Mouse (Mus musculus): Measurements from ENCODE around the gene Gm14391.
"Not testable (repeated sequence)": the region's sequence is repeated elsewhere in the genome, so short reads cannot be mapped to it uniquely, and the experiment has no call there.

Gene Gm14391

DNA sequence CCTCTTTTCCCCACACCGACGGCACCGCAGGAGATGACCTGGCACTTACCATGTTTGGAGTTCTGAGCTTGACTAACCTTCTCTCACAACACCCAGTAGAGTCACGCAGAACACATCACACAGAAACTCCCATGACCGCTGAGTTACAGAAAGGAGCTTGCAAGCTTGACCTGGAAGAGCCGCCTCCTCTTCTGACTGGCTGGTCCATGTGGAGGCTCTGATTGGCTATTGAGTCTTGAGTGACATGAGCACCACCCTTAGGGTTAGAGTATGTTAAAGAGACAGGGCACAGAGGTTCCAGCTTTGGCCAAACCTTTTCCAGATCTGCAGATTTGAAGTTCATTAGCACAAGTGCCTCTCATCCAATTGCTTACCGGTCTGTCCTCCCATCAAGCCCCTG lies at the start of gene Gm14391:
Gene Gm14391, minus strand, starts transcription at position 186 of the 400 bp plus-strand sequence.
- DNase-seq = not testable (repeated sequence)

DNA sequence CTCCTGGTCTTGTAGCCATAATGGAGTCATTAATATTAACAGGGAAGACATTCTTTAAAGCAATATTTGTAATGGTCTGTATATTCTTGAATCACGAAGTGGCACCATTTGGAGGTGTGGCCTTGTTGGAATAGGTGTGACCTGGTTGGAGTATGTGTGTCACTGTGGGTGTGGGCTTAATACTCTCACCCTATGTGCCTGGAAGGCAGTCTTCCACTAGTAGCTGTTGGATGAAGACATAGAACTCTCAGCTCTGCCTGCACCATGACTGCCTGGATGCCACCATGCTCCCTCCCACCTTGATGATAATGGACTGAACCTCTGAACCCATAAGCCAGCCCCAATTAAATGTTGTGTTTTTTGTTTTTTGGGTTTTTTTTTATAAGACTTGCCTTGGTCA lies 27.7 kb downstream of the Gm14391 start:
- not testable (repeated sequence) for DNase-seq

DNA sequence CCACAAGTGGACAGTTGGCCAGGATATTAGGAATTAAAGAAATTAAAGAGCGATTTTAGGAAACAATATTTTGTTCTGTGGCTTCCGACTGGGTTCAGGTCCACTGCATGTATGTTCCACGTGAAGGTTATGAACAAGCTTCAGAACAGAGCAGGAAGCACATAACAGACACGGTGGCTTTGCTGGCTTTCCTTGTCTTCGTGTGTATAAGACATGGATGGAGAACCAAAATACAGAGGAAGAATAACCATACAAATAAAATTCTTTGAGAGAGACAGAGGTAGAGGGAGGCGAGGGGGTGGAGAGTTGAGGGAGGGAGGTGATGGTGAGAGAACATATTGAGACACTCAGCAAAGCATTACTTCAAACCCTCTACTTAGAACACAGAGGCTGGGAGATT lies 30.4 kb downstream of the Gm14391 start:
- no peak for DNase-seq

DNA sequence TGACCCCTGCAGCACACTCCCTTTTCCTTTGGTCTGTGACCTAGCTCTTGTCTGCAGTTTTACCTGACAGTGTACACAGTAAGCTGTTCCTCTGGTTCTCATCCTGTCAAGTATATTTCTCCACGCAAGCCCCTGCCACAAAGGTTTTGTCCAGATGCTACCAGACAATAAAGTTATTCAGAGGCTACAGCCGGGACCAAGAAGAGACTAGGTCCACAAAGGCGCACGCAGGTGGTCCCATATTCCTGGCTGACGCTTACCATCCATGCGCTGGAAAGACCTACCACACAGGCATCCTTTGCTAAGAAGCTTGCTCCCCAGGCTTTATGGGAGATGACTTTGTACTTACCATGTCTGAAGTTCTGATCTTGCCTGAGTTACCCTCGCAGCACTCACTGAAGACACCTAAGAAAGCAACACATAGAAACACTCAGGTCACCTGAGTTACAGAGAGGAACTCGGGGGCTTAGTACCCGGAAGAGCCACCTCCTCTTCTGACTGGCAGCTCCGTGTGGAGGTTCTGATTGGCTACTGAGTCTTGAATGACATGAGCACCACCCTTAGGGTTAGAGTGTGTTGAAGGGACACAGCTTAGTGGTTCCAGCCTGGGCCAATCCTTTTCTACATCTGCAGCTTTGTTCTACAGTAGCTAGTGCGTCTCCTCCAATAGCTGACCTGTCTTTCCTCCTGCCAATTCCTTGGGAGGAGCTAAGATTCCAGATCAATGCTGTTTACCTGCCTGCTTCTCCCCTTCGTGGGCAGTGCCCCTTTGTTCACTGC lies 31.1 kb downstream of the Gm14391 start, which contains the start of gene Gm14443:
Gene Gm14443, minus strand, starts transcription at position 471 of the 780 bp plus-strand sequence.
- DNase-seq = not testable (repeated sequence)

DNA sequence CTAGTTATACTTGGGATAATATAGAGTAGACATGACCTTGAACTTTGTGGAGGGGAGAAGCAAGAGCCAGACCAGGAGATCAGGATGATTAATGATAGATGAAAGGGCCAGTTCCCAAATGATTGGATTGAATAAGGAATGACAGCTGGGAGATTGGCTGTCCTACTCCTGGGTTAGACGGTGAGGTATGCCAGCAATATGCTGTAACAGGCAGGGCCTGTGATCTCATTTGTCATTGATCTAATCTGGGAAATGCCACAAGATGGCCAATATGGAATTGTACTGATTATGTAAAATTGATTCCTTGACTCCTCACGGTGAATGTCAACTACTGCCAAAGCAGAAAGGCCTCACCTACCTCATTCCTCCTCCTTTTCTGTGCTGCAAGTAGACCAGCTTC lies 32.7 kb downstream of the Gm14391 start:
- DNase-seq = not testable (repeated sequence)

DNA sequence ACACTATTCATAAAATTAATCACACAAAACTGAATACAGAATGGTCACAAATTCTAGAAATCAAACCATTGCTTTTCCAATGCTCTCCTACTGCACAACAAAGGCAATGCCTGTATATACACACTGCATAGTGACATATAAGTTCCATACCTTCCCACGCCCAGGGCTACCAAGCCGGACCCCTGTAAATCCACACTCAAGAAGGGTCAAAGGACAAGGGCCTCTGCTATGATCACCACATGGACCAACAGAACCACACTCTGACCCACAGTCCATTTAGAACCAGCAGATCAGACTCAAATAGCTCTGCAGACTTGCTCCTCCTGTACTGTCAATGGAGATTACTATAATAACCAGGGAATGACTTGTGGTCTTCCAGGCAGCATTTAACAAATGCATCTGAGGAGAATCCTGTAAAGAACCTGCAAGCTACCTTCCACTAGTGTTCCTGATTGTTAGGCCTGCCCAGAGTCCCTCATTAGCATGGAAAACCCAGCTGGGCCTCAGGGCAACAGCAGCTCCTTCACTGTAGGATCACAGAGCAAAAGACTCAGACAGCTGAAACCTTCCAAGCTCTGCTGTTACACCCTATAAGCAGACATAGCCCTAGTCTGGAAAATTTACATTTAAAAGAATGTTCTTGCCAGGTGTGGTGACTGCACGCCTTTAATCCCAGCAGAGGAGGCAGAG lies 33.7 kb downstream of the Gm14391 start:
- not testable (repeated sequence) for DNase-seq

DNA sequence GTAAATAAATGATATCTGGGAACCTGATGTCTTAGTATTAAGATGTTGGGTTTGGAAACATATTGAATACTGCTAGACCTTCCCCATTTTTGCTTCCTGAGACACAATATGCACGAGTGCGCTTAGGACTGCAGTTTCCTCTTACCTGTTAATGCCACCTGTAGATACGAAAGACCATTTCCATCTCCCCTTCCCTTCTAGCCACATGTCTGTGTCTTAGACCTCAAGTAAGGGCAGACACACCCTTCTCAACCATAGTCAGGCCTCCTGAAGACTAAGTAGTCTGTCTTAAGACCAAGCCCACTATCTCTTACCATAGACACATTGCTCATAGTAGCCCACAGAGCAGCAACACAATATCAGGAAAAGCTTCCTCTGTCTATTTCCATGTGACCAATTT lies 34.6 kb downstream of the Gm14391 start:
- no peak for DNase-seq

DNA sequence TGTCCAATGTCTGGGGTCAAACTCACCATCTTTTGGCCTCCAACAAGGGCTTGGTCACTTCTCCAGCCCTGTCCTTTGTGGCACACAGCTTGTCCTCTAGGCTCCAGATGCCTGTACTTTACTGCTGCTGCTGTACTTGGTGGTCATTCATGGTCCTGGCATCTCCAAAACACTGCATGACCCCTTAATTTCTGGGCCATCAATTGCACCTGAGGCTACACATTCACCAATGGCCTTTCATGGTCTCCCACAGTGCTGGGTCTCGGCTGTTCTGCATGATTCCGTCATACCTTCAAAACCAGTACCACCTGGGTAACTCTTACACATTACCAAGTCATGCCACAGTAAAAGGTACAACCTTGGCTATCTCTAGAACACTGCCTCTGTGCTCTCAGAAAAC lies 39.8 kb downstream of the Gm14391 start:
- DNase-seq = not testable (repeated sequence)

DNA sequence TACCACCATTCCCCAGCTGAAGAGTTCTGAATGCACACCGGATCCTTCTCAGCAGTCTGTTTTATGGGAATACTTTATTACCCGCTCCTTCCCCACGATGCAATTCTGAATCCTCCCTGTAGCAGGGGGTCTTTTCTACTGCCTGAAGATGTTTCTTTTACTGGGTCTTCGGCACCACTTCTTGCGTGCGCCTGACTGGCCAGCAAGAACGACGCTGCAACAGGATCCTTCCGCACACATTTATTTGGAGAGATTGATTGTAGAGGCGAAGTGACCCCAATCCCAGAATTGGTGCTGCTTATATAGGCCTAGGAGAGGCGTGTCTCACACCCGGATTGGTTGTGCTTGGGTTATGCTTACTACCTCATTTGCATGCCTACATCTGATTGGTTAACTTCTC lies 41.6 kb downstream of the Gm14391 start:
- not testable (repeated sequence) for DNase-seq

DNA sequence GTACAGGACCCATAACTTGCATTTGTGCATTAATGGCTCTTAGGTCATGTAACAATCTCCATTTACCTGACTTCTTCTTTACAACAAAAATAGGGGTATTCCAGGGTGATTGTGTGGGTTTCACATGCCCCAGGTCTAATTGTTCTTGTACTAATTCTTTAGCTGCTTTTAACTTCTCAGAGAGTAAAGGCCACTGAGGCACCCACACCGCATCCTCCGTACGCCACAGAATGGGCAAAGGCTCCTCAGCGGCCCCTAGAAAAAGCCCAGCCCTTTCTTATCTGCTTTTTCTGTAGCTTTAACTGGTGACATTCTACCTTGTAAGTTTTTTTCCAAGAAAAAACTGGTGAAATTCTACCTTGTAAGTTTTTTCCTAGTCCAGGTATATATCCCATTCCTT lies 45.3 kb downstream of the Gm14391 start:
- not testable (repeated sequence) for DNase-seq

DNA sequence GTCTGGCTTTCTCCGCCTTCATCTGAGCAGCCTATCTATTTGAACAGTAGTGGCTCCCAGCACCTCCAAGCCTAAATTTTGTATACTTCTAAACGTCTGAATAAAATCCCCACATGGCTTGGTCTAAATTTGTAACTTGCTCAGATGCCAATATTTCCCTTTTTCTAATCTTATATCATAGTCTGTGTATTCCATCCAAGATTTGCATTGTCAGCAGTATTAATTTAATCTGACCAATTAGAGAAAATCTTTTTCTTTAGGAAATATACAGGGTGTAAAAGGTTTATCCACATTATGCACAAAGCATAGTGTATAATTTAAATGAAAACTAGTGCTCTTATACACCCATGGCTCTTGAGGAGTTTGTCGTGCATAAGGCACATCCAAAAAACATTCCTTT lies 48.1 kb downstream of the Gm14391 start:
- DNase-seq = no peak

DNA sequence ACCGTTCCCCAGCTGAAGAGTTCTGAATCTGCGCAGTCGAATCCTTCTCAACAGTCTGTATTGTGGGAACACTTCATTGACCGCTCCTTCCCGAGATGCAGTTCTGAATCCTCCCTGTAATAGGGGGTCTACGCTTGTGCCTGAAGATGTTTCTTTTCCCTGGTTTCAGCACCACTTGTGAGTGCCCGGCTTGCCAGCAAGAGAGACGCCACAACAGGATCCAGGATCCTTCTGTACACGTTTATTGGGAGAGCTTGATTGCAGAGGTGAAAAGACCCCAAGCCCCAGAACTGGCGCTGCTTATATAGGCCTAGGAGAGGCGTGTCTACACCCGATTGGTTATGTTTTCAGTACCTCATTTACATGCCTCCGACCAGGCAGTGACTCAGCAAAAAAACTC lies 50.0 kb downstream of the Gm14391 start:
- no peak for DNase-seq

DNA sequence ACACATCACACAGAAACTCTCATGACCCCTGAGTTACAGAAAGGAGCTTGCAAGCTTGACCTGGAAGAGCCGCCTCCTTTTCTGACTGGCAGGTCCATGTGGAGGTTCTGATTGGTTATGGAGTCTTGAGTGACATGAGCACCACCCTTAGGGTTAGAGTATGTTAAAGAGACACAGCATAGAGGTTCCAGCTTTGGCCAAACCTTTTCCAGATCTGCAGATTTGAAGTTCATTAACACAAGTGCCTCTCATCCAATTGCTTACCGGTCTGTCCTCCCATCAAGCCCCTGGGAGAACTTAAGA lies 64.8 kb downstream of the Gm14391 start, which contains the start of gene Gm14399:
Gene Gm14399, minus strand, starts transcription at position 20 of the 303 bp plus-strand sequence.
- not testable (repeated sequence) for DNase-seq

DNA sequence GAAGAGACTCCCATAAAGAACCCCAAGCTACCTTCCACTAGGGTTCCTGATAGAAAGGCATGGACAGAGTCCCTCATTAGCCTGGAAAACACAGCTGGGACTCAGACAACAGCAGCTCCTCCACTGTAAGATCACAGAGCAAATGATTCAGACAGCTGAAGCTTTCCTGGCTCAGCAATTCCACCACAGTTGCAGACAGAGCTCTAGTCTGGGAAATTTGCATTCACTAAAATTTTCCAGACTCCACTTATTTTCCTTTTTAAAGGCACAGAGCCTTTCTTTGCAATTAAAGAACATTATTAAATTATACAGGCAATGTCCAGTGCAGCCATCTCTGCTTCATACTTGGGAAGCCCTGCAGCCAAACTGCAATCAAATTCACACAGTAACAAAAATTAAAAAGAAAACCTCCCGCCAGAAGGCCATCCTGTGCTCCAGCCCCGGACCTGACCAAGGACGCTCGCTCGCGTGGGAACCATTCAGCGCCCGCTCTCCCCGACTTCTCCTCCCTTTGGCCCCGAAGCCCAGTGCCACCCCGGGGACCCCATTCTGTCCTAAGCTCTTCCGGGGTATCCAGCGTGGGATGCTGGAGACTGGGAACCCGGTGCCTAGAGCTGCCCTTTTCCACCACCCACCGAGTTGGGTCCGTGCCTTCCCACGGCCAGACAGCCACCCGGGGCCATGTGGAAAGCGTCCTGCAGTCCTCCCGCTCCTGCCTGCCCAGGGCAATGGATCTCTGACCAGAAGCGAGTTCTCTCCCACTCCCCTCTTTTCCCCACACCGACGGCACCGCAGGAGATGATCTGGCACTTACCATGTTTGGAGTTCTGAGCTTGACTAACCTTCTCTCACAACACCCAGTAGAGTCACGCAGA lies 65.4 kb downstream of the Gm14391 start:
- peak; percentile 40 to 47 for DNase-seq
